Mouse (Mus musculus) limb, embryonic 15.5 days (tissue): ENCODE results near the gene Id3. TPM values are rescaled to one million over a fixed set of nuclear protein-coding genes. Genes with fewer than 3 reads are reported as not detected.

Source experiments
- ATAC-seq: fragments of 200-750 bp; cut with Nextera tagmentation; 2 replicates; pipeline ENCODE4 v1.8.0; 2017; ENCODE audit warnings: low read depth, moderate TSS enrichment; ENCODE audit not compliant: insufficient number of reproducible peaks, low FRiP score, low TSS enrichment
- H3K27ac ChIP-seq: fragments of 300-500 bp; sonication (generic); 2 replicates; pipeline ENCODE4 v1.5.1; 2015; ENCODE audit warnings: moderate library complexity, mild to moderate bottlenecking, inconsistent platforms
- H3K27me3 ChIP-seq: fragments of 300-500 bp; sonication (generic); 2 replicates; pipeline ENCODE4 v1.6.1; 2015; ENCODE audit warnings: inconsistent platforms
- H3K36me3 ChIP-seq: fragments of 300-500 bp; sonication (generic); 2 replicates; pipeline ENCODE4 v1.6.1; 2015; ENCODE audit warnings: inconsistent platforms
- H3K4me1 ChIP-seq: fragments of 300-500 bp; sonication (generic); 2 replicates; pipeline ENCODE4 v1.6.1; 2015; ENCODE audit warnings: inconsistent platforms
- H3K4me2 ChIP-seq: fragments of 300-500 bp; sonication (generic); 2 replicates; pipeline ENCODE4 v1.6.1; 2015; ENCODE audit warnings: mild to moderate bottlenecking, inconsistent platforms
- H3K4me3 ChIP-seq: fragments of 300-500 bp; sonication (generic); 2 replicates; pipeline ENCODE4 v1.5.1; 2015; ENCODE audit warnings: mild to moderate bottlenecking, inconsistent platforms
- H3K9ac ChIP-seq: fragments of 300-500 bp; sonication (generic); 2 replicates; pipeline ENCODE4 v1.6.1; 2015; ENCODE audit warnings: inconsistent platforms
- H3K9me3 ChIP-seq: fragments of 300-500 bp; sonication (generic); 2 replicates; pipeline ENCODE4 v1.6.1; 2016; ENCODE audit warnings: inconsistent platforms
- WGBS: fragments of 180-500 bp; shearing (Covaris S2); methylation state at CpG from one replicate; pipeline ENCODE4 v1.1.7; 2015; 5-methylcytosine and 5-hydroxymethylcytosine counted together
- polyA plus RNA-seq: library from polyadenylated mRNA; unstranded; fragments of >200 nt; fragmentation: Nextera tagmentation; extraction: Ambion mirVana; gene quantifications from 2 replicates; pipeline ENCODE4 v1.2.1, GENCODE M21; 2015

Id3 gene
- polyA plus RNA-seq, 1 experiment from 2014 or later, result 488 TPM

DNA sequence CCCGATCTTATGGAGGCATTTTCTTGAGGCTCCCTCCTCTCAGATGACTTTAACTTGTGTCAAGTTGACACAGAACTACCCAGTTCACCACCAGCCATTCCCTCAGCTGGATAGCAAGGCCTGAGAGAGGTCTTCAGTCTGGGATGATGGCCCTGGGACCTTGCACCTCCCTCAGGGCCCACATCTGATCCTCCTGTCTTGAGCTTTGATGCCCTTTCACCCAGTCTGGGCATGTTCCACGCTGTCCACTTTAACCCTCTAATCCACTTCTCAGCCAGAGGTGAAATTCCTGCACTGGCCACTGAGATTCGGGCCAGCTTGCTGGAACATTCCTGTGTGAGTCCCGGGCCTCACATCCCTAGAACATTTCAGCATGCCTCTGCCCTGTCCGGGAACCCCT, 17.3 kb upstream of the Id3 start:
- Histone ChIP-seq H3K9me3 (no peaks in the 10 kb centered on the region), H3K27me3 (no peaks in the 10 kb centered on the region), H3K4me1 (peaks cover 4% of the 10 kb centered on the region; the same call in 1 of the 2 replicates), H3K4me2 (no peak overlapping the region), H3K4me3 (no peak overlapping the region), H3K9ac (no peak overlapping the region), H3K36me3 (no peaks in the 10 kb centered on the region), H3K27ac (no peak overlapping the region)
- ATAC-seq, result no peak
- 65% methylated on average over 5 of the region's 5 CpGs for WGBS

DNA sequence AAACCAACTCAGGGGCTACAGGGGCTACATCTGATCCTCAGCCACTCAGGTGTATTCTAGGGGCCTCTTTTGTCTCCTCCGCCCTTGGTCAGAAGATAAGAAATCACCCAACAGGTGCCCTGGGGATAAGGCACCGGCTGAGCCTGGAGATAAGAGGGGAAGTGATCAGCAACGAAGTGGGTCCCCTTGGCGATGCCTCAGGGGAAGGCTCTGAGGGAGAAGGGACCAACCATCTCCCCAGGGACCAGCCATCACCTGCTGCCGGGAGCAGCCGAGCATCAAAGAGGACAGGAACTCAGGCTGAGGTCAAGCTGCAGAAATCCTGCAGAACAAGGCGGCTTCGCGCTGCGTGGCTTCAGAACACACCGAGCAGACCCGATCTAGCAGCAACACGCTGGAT, 15.6 kb upstream of the Id3 start:
- peaks cover 4% of the 10 kb centered on the region; the same call in 1 of the 2 replicates for H3K4me1 ChIP-seq
- ATAC-seq, result no peak
- H3K4me2 ChIP-seq, result no peak overlapping the region
- no peaks in the 10 kb centered on the region for H3K27me3 ChIP-seq
- H3K4me3 ChIP-seq, result no peak overlapping the region
- no peaks in the 10 kb centered on the region for H3K36me3 ChIP-seq
- WGBS, result 62% methylated on average over 13 of the region's 13 CpGs
- no peaks in the 10 kb centered on the region for H3K9me3 ChIP-seq
- H3K27ac ChIP-seq, result no peak overlapping the region
- H3K9ac ChIP-seq, result no peak overlapping the region

DNA sequence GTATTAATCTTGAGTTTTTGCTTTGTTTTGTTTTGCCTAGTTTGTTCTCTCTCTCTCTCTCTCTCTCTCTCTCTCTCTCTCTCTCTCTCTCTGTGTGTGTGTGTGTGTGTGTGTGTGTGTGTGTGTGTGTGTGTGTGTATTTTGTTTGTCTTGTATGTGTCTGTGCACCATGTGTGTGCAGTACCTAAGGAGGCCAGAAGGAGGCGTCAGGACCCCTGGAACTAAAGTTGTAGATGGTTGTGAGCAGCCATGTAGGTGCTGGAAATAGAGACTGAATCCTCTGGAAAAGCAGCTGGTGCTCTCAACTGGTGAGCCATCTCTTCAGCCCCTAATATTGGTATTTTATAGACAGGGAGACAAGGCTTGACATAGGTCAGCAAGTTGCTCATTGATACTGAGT, 13.5 kb upstream of the Id3 start:
- Histone ChIP-seq H3K4me3 (no peak overlapping the region), H3K27ac (no peak overlapping the region), H3K9ac (no peak overlapping the region), H3K4me2 (no peak overlapping the region), H3K27me3 (no peaks in the 10 kb centered on the region), H3K9me3 (no peaks in the 10 kb centered on the region), H3K4me1 (peaks cover 17% of the 10 kb centered on the region), H3K36me3 (no peaks in the 10 kb centered on the region)
- ATAC-seq, result no peak
- 92% methylated on average over 1 of the region's 1 CpGs for WGBS

DNA sequence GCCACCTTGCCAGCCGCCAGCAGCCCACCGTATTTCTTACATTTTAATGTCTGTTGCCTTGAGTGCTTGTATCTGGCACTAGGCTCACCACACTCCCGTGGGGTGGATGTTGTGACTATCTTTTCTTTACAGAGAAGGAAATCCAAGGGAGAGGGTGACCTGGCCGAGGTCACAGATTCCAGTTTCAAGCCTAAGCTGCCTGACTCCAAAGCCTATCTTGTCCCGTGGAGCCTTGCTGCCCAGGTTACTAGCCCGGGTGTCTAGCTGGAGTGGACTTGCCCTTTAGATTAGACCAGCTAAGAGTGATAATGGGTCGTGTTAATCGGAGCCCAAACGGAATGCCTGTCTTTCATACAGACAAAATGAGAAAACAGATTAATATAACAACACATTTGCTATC, 9.5 kb upstream of the Id3 start:
- Histone ChIP-seq H3K4me1 (peaks cover 41% of the 10 kb centered on the region), H3K4me3 (peak overlapping the region; percentile 43; the same call in 1 of the 2 replicates), H3K9ac (no peak overlapping the region), H3K36me3 (no peaks in the 10 kb centered on the region), H3K27me3 (no peaks in the 10 kb centered on the region), H3K4me2 (peak overlapping the region; percentile 79; the same call in 1 of the 2 replicates), H3K27ac (peak overlapping the region; percentile 98), H3K9me3 (no peaks in the 10 kb centered on the region)
- no peak for ATAC-seq
- 36% methylated on average over 9 of the region's 9 CpGs for WGBS

DNA sequence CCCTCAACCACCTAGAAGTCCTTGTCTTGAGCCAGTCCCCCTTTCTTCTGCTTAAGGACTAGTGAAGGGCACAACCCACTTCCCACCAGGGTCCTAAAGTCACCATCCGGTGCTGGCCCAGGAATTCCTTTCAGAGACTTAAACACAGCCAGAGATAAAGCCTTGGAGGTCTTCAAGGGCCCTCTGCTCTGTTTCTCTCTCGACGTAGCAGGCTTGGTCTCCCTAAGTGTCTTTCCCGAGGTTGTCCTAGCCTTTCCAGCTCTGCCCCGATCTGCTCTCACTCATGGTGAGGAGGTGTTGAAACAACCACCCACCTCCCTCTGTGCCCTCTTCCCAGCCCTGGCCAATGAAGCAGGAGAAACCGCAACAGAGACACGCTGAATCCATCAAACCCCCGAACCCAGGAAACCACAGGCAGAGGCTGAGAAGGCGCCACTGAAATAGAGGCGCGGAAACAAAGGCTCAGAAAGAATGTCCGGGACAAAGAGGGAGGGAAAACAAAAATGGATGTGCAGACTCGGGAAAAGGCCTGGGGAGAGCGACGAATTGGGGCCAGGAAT, 8.8 kb upstream of the Id3 start:
- Histone ChIP-seq H3K9ac (peak overlapping the region; percentile 48), H3K27me3 (no peaks in the 10 kb centered on the region), H3K4me3 (peak overlapping the region; percentile 43), H3K9me3 (no peaks in the 10 kb centered on the region), H3K36me3 (no peaks in the 10 kb centered on the region), H3K4me1 (peaks cover 48% of the 10 kb centered on the region), H3K27ac (peak overlapping the region; percentile 98), H3K4me2 (peak overlapping the region; percentile 79)
- no peak for ATAC-seq
- 3% methylated on average over 15 of the region's 15 CpGs for WGBS

DNA sequence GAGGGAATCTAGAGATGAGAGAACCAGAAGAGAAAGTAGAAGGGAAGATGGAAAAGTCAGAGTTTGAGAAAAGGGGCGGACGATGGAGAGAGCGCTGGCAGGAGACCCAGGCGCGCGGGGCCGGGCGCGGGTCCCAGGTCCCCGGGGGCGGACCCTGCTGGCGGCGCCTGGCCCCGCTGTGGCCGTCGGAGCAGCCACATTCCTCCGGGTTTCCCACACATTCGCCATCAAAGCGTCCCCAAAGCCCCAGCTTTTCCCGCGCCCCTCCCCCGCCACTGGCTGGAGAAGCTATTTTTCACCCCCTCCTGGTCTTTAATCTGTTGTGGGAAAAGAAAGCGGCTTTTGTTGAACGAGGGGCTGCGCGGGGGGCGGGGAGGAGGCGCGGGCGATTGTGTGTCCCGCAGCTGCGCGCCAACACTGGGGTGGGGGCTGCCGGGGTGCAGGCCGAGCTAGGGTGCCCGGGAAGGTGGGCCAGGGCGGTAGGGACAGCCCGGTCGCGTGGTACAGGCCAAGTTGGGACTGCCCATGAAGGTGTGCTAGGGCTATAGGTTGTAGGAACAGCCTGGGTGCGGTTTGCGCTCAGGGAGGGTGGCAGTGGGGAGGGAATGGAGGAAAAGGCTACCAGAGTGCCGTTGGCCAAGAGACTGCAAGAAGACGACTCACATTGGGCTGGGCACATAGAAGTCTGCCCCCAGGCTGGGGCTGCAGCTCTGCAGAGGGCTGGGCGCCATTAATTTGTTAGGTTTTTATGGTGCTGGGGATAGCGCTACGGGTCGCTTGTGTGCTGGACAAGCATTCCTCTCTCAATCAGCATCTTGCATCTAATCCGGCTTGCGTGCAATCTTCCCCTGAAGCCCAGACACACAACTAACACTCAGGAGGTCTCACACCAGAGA, 8.1 kb upstream of the Id3 start:
- peak overlapping the region; percentile 79 for H3K4me2 ChIP-seq
- peak overlapping the region; percentile 43 for H3K4me3 ChIP-seq
- peak overlapping the region; percentile 98 for H3K27ac ChIP-seq
- 2% methylated on average over 48 of the region's 50 CpGs for WGBS
- H3K9me3 ChIP-seq, result no peaks in the 10 kb centered on the region
- ATAC-seq, result peak; percentile 40; the same call in 1 of the 2 replicates
- H3K36me3 ChIP-seq, result no peaks in the 10 kb centered on the region
- no peaks in the 10 kb centered on the region for H3K27me3 ChIP-seq
- H3K4me1 ChIP-seq, result peaks cover 55% of the 10 kb centered on the region
- H3K9ac ChIP-seq, result peak overlapping the region; percentile 48

DNA sequence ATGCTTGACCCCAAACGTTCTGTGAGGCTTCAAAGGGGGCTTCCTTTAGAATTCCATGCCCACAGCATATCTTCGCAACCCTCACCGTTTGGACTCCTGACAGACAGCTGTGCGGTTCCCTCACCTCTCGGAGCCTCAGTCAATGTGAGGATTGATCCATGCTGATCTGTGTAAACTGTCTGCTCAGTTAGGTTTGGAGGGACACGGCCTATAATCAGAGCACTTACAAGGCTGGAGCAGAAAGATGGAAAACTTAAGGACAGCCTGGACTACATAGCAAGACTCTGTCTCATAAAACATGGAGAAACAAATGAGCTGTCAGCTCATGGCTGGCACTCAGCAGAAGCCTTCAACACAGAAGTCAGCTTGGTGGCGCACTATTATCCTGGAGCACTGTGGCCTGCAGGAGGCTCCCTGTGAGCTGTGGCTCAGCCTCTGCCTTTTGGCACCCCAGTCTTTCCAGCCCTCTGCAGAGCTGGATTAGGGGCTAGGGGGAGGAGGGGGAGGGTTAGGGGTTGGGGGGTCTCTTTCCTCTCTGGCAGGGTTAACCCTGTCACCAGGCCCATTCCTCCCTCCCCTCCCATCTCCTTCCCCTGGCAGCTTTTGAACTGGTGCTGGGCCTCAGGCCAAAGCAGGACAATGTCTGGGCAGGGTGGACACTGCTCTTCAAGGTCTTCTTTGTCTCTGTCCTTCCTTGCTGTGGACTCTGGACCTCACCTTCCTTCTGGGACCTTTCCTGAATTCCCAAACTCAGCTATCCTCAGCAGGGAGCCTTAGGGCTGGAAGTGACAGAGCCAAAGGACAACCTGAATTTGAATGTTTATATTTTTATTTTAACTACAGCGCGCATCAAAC, 7.2 kb upstream of the Id3 start:
- H3K36me3 ChIP-seq, result no peaks in the 10 kb centered on the region
- ATAC-seq, result no peak
- H3K9me3 ChIP-seq, result no peaks in the 10 kb centered on the region
- WGBS, result 37% methylated on average over 9 of the region's 9 CpGs
- H3K9ac ChIP-seq, result no peak overlapping the region
- H3K4me3 ChIP-seq, result peak overlapping the region; percentile 43; the same call in 1 of the 2 replicates
- H3K27ac ChIP-seq, result peak overlapping the region; percentile 98
- H3K4me2 ChIP-seq, result peak overlapping the region; percentile 79
- peaks cover 62% of the 10 kb centered on the region for H3K4me1 ChIP-seq
- H3K27me3 ChIP-seq, result no peaks in the 10 kb centered on the region

DNA sequence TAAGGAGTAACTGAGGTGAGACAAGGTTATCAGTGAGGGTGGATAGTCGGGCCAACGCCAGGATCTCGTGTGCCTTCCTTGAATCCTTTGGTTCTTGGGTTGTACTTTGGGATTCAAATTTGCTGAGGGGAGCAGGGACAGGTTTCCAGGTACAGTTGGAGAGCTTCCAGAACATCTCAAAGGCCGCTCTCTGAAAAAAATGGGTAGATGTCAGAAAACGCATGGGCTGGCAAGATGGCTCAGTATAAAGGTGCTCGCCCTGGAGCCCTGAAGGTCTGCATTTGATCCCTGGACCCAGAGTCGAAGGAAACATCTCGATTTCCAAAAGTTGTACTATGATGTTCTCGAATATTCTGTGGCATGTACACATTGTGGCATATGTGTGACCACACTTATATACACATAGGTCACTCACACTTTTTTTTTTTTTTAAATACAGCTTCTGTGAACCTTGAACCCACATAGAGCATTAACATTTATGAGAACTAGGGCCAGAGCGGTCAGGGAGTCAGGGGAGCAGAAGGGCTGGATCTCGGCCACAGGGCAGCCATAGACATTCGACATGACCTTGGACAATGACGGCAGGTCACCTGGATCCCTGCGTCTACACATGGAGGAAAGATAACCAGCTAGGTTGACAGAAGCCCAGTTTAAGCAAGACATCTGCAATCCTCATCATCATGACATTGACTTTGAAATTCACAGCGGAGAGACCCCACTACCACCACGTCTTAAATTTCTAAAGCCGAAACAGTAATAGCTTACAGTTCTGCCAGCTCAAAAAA, 3.8 kb upstream of the Id3 start:
- no peaks in the 10 kb centered on the region for H3K36me3 ChIP-seq
- H3K9me3 ChIP-seq, result no peaks in the 10 kb centered on the region
- H3K9ac ChIP-seq, result no peak overlapping the region
- H3K27me3 ChIP-seq, result no peaks in the 10 kb centered on the region
- no peak for ATAC-seq
- H3K4me3 ChIP-seq, result peak overlapping the region; percentile 14
- WGBS, result 48% methylated on average over 17 of the region's 17 CpGs
- H3K27ac ChIP-seq, result peak overlapping the region; percentile 98
- H3K4me1 ChIP-seq, result peaks cover 69% of the 10 kb centered on the region
- H3K4me2 ChIP-seq, result peak overlapping the region; percentile 34

DNA sequence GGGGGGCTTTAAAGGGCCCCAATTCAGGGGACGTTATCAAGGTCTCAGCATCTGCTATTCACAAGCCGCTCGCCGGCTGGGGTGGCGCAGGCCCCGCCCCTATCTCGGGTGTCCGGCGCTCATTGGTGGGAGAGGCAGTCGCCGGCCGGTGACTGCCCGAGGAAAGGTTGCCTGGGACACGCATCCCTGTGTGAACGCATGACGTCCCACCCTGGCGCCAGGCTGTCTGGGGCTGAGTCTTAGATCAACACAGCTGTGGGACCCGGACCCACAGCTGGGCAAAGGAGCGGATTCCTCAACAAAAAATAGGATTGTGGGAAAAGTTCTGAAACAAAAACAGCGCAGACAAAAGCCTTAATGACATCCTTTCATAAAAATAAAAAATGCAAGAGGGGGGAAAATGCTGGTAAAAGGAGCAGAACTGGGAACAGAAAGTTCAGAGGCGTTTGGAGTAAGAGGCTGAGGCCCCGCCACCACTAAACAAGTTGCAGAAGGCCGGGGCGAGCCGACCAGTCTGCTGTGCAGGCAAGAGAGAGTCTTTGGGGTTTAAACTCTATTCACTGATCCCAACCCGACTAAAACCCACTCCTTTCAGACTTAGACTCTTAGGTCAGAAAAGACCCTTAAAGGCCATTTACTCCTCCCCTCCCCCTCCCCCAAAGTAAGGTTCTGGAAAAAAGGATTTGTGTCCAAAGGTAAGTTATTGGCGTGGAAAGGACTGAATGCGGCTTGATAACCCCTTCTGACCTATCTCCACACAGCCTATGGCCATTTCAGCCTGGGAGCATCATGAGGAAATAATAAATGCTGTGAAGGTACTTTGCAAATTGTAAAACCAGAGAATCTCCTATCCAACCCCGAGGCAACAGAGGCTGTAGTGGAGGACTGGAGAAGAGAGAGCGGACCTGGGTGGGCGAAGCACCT, 2.7 kb upstream of the Id3 start:
- H3K9me3 ChIP-seq, result no peaks in the 10 kb centered on the region
- H3K4me2 ChIP-seq, result peak overlapping the region; percentile 34
- peaks cover 62% of the 10 kb centered on the region for H3K4me1 ChIP-seq
- 0 out of 2 replicates have a peak overlapping the region, but pooled peaks have one; percentile 7 for H3K9ac ChIP-seq
- ATAC-seq, result peak; percentile 89
- 4% methylated on average over 31 of the region's 31 CpGs for WGBS
- no peaks in the 10 kb centered on the region for H3K36me3 ChIP-seq
- H3K27ac ChIP-seq, result peak overlapping the region; percentile 98
- H3K27me3 ChIP-seq, result no peaks in the 10 kb centered on the region
- H3K4me3 ChIP-seq, result peak overlapping the region; percentile 14

DNA sequence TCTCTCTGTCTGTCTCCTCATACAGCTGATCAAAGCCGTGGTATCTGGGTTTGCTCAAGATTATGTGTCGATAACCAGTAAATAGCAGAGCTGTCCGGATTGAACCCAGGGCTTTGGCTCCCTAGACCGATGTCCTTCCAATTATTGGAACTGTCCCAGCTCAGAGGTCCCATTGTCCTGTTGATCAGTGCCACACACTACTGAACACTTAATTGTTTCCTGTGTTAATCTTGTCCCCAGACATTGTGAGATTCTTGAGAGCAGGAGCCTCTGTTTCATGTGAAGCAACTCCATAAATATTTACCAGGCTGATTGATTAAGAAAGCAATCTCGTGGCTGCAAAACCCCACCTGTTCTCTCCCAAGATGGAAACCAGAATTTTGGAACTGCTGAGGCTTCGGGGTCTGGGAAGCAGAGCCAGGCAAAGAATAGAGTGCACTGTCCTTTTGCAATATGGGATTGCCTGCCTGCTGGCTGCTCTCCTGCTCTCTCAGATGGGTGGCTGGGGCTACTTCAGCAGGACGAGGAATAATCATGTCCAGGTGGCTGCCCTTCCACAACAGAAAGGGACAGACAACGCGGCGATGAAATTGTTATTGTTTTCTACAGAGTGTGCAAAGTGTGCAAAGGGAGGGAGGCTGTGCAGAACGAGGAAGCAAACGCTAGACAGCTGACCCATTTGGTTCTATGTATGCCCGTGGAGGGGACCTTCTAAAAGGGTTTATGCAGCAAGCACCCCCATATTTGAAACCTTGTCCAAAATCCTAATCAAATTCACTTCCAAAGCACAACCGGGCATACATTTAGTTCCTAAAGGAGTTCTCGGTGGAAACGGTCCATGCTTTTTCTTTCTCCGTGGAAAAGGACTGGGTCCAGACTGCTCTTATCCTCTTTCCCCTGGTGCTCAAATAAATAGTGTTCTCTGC, 767 bp upstream of the Id3 start:
- Histone ChIP-seq H3K27ac (peak overlapping the region; percentile 98), H3K4me1 (peaks cover 68% of the 10 kb centered on the region), H3K27me3 (no peaks in the 10 kb centered on the region), H3K4me3 (peak overlapping the region; percentile 89), H3K36me3 (no peaks in the 10 kb centered on the region), H3K9ac (no peak overlapping the region), H3K4me2 (peak overlapping the region; percentile 64), H3K9me3 (no peaks in the 10 kb centered on the region)
- no peak for ATAC-seq
- 8% methylated on average over 17 of the region's 17 CpGs for WGBS
